ENCODE assay signal across 23 mouse cellular contexts in the genomic region with DNA sequence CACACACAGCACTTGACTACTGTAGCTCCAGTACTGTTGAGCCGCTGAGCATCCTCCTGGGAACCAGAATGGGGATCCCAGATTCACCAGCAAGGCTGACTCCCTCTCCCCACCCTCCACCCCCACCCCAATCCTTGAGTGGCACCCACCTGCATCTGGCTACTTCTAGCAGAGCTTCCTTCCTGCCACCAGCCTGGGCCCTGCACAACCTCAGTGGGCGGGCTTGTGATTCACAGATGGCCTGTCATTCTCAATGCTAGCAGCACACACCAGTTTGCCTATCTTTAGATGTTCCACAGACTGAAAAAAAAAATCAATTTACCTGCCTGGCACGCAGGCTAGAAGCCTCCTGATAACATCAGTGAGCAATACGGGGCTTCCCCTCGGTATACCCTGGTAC.
A peak's percentile ranks its signal among the peaks of the same experiment; 100 is the strongest.
DNase-seq lines count a peak whose midpoint lies in the region; ATAC-seq and TF ChIP-seq lines count a peak whose summit lies in the region.
"Had no signal": no experiment of that assay in that cellular context is flagged by ENCODE, and none has a peak within 500 bp of the region (broad histone marks: within the 10 kb centered on the region; RNA-seq: fewer than 3 reads in every experiment).

No protein-coding gene starts in this region.

- H3K4me1 ChIP-seq in olfactory bulb, adult 2 months (ENCODE audit: control insufficient read depth, insufficient read depth, low read length), result peaks cover 54% of the 10 kb centered on the region
- no peaks in the 10 kb centered on the region for H3K4me1 ChIP-seq in hindbrain, embryonic 11.5 days (replicated peaks; ENCODE audit: control insufficient read depth, insufficient read depth, low read length)
- H3K4me1 ChIP-seq in midbrain, embryonic 13.5 days (replicated peaks), result peaks cover 20% of the 10 kb centered on the region
- H3K4me1 ChIP-seq: liver, embryonic 13.5 days; lung, embryonic 15.5 days; stomach, embryonic 15.5 days had no signal

- ATAC-seq in hindbrain, embryonic 11.5 days (ENCODE audit: low FRiP score), result no peak
- no peak for ATAC-seq in midbrain, embryonic 13.5 days
- ATAC-seq: CD4-positive, CD25-positive, alpha-beta regulatory T cell, adult 4 months; hindbrain, postnatal 0 days; midbrain, embryonic 15.5 days had no signal

- peak; percentile 60 for DNase-seq in left cerebral cortex, adult 11 months (ENCODE audit: low spot score)
- DNase-seq in left cerebral cortex, postnatal 4 days, result no peak
- DNase-seq in frontal cortex, postnatal 36 days (ENCODE audit: low spot score in 2 of 2), result peak; percentile 58 to 70
- DNase-seq in hindbrain, embryonic 11.5 days (ENCODE audit: low spot score), result no peak
- no peak for DNase-seq in spleen, postnatal 36 days (ENCODE audit: low spot score in 2 of 2)
- DNase-seq: cerebellum, postnatal 25 days; gastrocnemius, adult 2 months; heart, adult 11 months; heart, postnatal 4 days; kidney, adult 2 months; kidney, postnatal 25 days; liver, embryonic 13.5 days had no signal

- no peak overlapping the region for H3K4me3 ChIP-seq in olfactory bulb, adult 2 months (ENCODE audit: insufficient read depth, low read depth, low read length)
- no peak overlapping the region for H3K4me3 ChIP-seq in hindbrain, embryonic 11.5 days (ENCODE audit: low read depth, low read length)
- no peak overlapping the region for H3K4me3 ChIP-seq in midbrain, embryonic 13.5 days (replicated peaks)
- H3K4me3 ChIP-seq: forebrain, embryonic 12.5 days; gastrocnemius, adult 2 months; heart, embryonic 13.5 days; limb, embryonic 12.5 days; liver, embryonic 13.5 days; lung, embryonic 15.5 days; midbrain, embryonic 15.5 days; stomach, embryonic 15.5 days had no signal

- no peak for TF ChIP-seq CTCF in olfactory bulb, adult 2 months (IDR thresholded peaks at IDR 0.05; ENCODE audit: insufficient read depth, low read depth, low read length)

- H3K4me2 ChIP-seq in hindbrain, embryonic 11.5 days (replicated peaks; ENCODE audit: low read depth, low read length), result no peak overlapping the region
- H3K4me2 ChIP-seq in midbrain, embryonic 13.5 days (replicated peaks), result no peak overlapping the region
- H3K4me2 ChIP-seq: forebrain, embryonic 12.5 days; heart, embryonic 13.5 days; limb, embryonic 12.5 days; liver, embryonic 13.5 days; lung, embryonic 15.5 days; midbrain, embryonic 15.5 days; stomach, embryonic 15.5 days had no signal

- peak overlapping the region; percentile 81 for H3K27ac ChIP-seq in olfactory bulb, adult 2 months (ENCODE audit: insufficient read depth, low read depth, low read length)
- no peak overlapping the region for H3K27ac ChIP-seq in hindbrain, embryonic 11.5 days (ENCODE audit: low read depth, low read length)
- no peak overlapping the region for H3K27ac ChIP-seq in midbrain, embryonic 13.5 days
- H3K27ac ChIP-seq: forebrain, embryonic 12.5 days; gastrocnemius, adult 2 months; heart, embryonic 13.5 days; hindbrain, postnatal 0 days; limb, embryonic 12.5 days; liver, embryonic 13.5 days; lung, embryonic 15.5 days; midbrain, embryonic 15.5 days; stomach, embryonic 15.5 days had no signal

- H3K9me3 ChIP-seq in hindbrain, embryonic 11.5 days (ENCODE audit: control insufficient read depth, low read length), result no peaks in the 10 kb centered on the region
- H3K9me3 ChIP-seq in midbrain, embryonic 13.5 days, result no peaks in the 10 kb centered on the region
- H3K9me3 ChIP-seq: forebrain, embryonic 12.5 days; G1E; heart, embryonic 13.5 days; limb, embryonic 12.5 days; liver, embryonic 13.5 days; lung, embryonic 15.5 days; midbrain, embryonic 15.5 days; stomach, embryonic 15.5 days had no signal

- no peak overlapping the region for H3K9ac ChIP-seq in hindbrain, embryonic 11.5 days (ENCODE audit: low read depth, low read length)
- no peak overlapping the region for H3K9ac ChIP-seq in midbrain, embryonic 13.5 days (replicated peaks)
- H3K9ac ChIP-seq: forebrain, embryonic 12.5 days; heart, embryonic 13.5 days; limb, embryonic 12.5 days; liver, embryonic 13.5 days; lung, embryonic 15.5 days; midbrain, embryonic 15.5 days; stomach, embryonic 15.5 days had no signal

- no peaks in the 10 kb centered on the region for H3K36me3 ChIP-seq in hindbrain, embryonic 11.5 days (ENCODE audit: control insufficient read depth, insufficient read depth, low read length)
- H3K36me3 ChIP-seq in midbrain, embryonic 13.5 days, result no peaks in the 10 kb centered on the region
- H3K36me3 ChIP-seq: forebrain, embryonic 12.5 days; G1E; heart, embryonic 13.5 days; limb, embryonic 12.5 days; liver, embryonic 13.5 days; lung, embryonic 15.5 days; midbrain, embryonic 15.5 days; stomach, embryonic 15.5 days had no signal

- TF ChIP-seq POLR2A in olfactory bulb, adult 2 months (IDR thresholded peaks at IDR 0.05; ENCODE audit: insufficient read depth, low read depth, low read length), result no peak

- WGBS in olfactory bulb, adult 2 months, result 54% methylated on average over 5 of the region's 5 CpGs
- WGBS in hindbrain, embryonic 11.5 days, result 89% methylated on average over 5 of the region's 5 CpGs
- 87% methylated on average over 5 of the region's 5 CpGs for WGBS in midbrain, embryonic 13.5 days

- H3K27me3 ChIP-seq in hindbrain, embryonic 11.5 days (ENCODE audit: control insufficient read depth, insufficient read depth, low read length), result no peaks in the 10 kb centered on the region
- no peaks in the 10 kb centered on the region for H3K27me3 ChIP-seq in midbrain, embryonic 13.5 days
- H3K27me3 ChIP-seq: forebrain, embryonic 12.5 days; limb, embryonic 12.5 days; liver, embryonic 13.5 days; lung, embryonic 15.5 days; midbrain, embryonic 15.5 days; stomach, embryonic 15.5 days had no signal

- intact Hi-C loops in left cerebral cortex, postnatal 4 days (cut with DNase I), result no loop called here

Comparison
In these comparisons a context has a peak if more than half of its experiments do, and no peak if none do; other contexts are left out.
1. DNase-seq: peak in left cerebral cortex, adult 11 months (single experiment) and frontal cortex, postnatal 36 days (2 of 2); none in left cerebral cortex, postnatal 4 days (single experiment), hindbrain, embryonic 11.5 days (single experiment) and spleen, postnatal 36 days (0 of 2).